Mouse (Mus musculus): ENCODE data around the gene Gm20388. TPM values are rescaled to one million over a fixed set of nuclear protein-coding genes. Genes with fewer than 3 reads are reported as not detected.

Gene Gm20388
- total RNA-seq, 2 experiments from 2014 or later: 10.7 TPM; not detected in 1

- no peak for DNase-seq (ENCODE audit: low spot score in 2 of 2)
These were observed 4354.0 kb downstream of the Gm20388 start for GRCm38 (mm10) chr8:124264671-124265070.

GRCm38 (mm10) chr8:124265130-124265529 is 4354.5 kb downstream of the Gm20388 start:
- DNase-seq (ENCODE audit: low spot score in 2 of 2): no peak

GRCm38 (mm10) chr8:124265798-124266197 is 4355.2 kb downstream of the Gm20388 start:
- peak in 1 of 2 experiments; percentile 27 for DNase-seq (ENCODE audit: low spot score in 2 of 2)

- DNase-seq (ENCODE audit: low spot score in 2 of 2): no peak
These were observed 4356.6 kb downstream of the Gm20388 start for GRCm38 (mm10) chr8:124267206-124267605.

- no peak for DNase-seq (ENCODE audit: low spot score in 2 of 2)
These were observed 4359.9 kb downstream of the Gm20388 start for GRCm38 (mm10) chr8:124270504-124270903.

- no peak for DNase-seq (ENCODE audit: low spot score in 2 of 2)
These were observed 4360.3 kb downstream of the Gm20388 start for GRCm38 (mm10) chr8:124270904-124271303.

- no peak for DNase-seq (ENCODE audit: low spot score in 2 of 2)
These were observed 4360.9 kb downstream of the Gm20388 start for GRCm38 (mm10) chr8:124271518-124271917.

GRCm38 (mm10) chr8:124272792-124273191 is 4362.2 kb downstream of the Gm20388 start:
- no peak for DNase-seq (ENCODE audit: low spot score in 2 of 2)

GRCm38 (mm10) chr8:124273606-124274218 is 4363.1 kb downstream of the Gm20388 start:
- no peak for DNase-seq (ENCODE audit: low spot score in 2 of 2)

GRCm38 (mm10) chr8:124274441-124275120 is 4363.9 kb downstream of the Gm20388 start:
- no peak for DNase-seq (ENCODE audit: low spot score in 2 of 2)

GRCm38 (mm10) chr8:124275377-124276071 is 4364.9 kb downstream of the Gm20388 start:
- DNase-seq (ENCODE audit: low spot score in 2 of 2): peak in 1 of 2 experiments; percentile 73

- DNase-seq (ENCODE audit: low spot score in 2 of 2): no peak
These were observed 4367.6 kb downstream of the Gm20388 start for GRCm38 (mm10) chr8:124277951-124278910.

- DNase-seq (ENCODE audit: low spot score in 2 of 2): no peak
These were observed 4368.5 kb downstream of the Gm20388 start for GRCm38 (mm10) chr8:124278956-124279689.

- DNase-seq (ENCODE audit: low spot score in 2 of 2): no peak
These were observed 4369.0 kb downstream of the Gm20388 start for GRCm38 (mm10) chr8:124279690-124279985.

GRCm38 (mm10) chr8:124281700-124282541 is 4371.3 kb downstream of the Gm20388 start:
- peak in 1 of 2 experiments; percentile 38 for DNase-seq (ENCODE audit: low spot score in 2 of 2)

GRCm38 (mm10) chr8:124282878-124283630 is 4372.4 kb downstream of the Gm20388 start:
- DNase-seq (ENCODE audit: low spot score in 2 of 2): no peak

GRCm38 (mm10) chr8:124283644-124284332 is 4373.1 kb downstream of the Gm20388 start:
- no peak for DNase-seq (ENCODE audit: low spot score in 2 of 2)

- DNase-seq (ENCODE audit: low spot score in 2 of 2): no peak
These were observed 4373.7 kb downstream of the Gm20388 start for GRCm38 (mm10) chr8:124284333-124284711.

All from layer of hippocampus, adult 18-20 months (tissue).